Mouse (Mus musculus) lung, adult 10 weeks (tissue): ENCODE data around the gene Brd3os. TPM values are rescaled to one million over a fixed set of nuclear protein-coding genes. Genes with fewer than 3 reads are reported as not detected.

ENCODE experiments used
- polyA plus RNA-seq: library from polyadenylated mRNA; stranded (reverse); fragments of 350-450 nt; fragmentation: Illumina TruSeq; extraction: RNeasy Lipid Tissue Mini Kit (QIAGEN cat#74804); gene quantifications from one replicate; pipeline ENCODE4 v1.2.3, GENCODE M21; 2014; ENCODE audit warnings: low read depth, low replicate concordance; ENCODE audit not compliant: insufficient read depth

Gene Brd3os
- polyA plus RNA-seq, result 2.7 TPM

DNA sequence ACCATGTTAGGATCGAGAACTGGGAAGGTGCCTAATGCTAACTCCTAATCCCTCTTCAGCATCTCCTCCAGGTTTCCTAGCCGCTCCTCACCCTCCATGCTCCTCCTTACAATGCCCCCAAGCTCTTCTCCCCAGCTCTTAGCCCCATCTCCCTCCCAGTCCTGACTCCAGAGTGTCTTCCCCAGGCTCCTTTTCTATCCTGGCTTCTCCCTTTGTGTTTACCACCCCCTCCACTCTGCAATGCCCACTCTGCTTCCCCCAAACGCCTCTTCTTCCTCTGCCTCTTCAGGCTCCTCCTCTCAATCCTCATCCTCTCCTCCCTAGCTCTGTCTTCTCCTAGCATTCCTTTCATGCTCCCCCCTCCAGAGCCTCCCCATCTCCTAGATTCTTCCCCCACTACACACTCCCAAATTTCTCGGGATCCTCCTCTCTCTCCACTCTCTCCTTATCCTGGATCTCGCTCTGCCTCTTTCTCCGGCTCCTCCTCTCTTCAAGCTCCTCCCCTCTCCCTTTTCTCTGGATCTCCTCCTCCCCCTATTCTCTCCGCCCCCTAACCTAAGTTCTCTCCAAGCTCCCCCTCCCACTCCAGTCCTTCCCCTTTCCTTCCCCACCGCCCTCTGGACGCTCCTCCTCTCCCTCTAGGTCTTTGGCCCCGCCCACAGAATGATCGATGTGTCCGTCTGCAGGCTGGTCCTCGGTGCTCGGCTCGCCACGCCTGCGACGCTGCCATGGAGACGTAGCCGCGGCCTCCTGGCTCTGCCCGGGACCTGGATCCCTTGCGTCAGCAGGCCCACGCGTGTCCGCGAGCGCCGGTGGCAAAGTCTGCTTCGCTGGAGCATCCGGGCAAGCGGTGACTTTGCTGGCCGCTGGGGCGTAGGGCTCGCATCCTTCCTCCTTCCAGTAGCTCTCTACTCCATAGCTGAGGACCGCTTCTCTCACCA is at the start of gene Brd3os:
Gene Brd3os, plus strand, starts transcription at position 558 of the 941 bp plus-strand sequence.

DNA sequence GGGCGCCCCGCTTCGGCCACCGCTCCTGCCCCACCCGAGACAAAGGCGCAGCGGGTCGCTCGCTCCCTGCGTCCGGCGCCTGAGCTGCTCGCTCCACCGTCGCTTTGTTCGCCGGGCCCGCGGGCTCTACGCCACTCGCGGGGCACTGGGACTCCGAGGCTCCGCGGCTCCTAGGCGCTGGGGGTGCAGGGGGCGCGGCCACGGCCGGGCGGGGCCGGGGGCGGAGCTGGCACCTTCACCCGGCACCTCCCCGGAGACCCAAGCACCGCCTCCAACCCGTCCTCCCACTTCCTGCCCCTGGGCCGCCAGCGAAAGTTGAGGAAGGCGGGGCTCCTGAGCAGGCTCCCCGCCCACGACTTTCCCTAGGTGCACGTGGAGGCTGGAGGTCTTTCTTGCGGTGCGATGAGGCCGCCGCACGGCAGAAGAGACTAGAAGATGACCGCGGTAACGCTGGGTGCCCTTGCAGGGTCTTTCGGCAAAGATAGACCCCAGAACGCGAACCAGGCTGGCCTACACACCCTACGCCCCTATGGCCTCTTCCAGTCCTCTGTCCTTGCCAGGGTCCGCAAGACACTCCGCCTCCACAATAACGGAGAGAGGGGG is 15.2 kb upstream of the Brd3os start, which contains the start of gene Vav2:
Gene Vav2, minus strand, starts transcription at position 179 of the 603 bp plus-strand sequence.

Other genes starting within 250 kb of the Brd3os start
- gene Sardh, start 194.0 kb upstream of the Brd3os start, polyA plus RNA-seq, result 5.7 TPM
- 12.2 TPM for gene Vav2, start 15.3 kb upstream of the Brd3os start, polyA plus RNA-seq
- 8.6 TPM for gene Brd3, start 65.3 kb downstream of the Brd3os start, polyA plus RNA-seq
- 18.7 TPM for gene Wdr5, start 72.8 kb downstream of the Brd3os start, polyA plus RNA-seq
- gene Rxra, start 234.1 kb downstream of the Brd3os start, polyA plus RNA-seq, result 20.8 TPM